Mouse (Mus musculus): Measurements from ENCODE around the gene Necab3.

DNA sequence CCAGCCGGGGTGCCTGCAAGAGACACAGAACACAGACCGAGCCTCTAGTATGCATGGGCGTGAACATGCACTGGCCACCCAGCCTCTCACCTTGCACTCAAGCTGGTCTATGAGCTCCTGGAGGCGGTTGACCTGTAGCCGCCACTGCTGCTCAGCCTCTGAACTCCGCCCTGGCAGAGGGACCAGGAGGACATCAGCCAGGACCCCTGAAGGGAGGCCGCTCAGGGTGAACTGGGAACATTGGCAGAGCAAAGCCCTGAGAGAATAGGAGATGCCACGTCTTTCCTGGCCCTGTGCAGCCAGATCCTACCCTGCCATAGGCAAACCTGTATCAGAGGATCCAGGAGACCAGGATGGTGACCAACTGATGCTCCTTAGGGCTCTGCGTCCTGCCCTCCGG, 12.0 kb downstream of the Necab3 start, which contains the start of gene 1700003F12Rik:
- no peak for TF ChIP-seq POLR2A (IDR thresholded peaks at IDR 0.05; ENCODE audit: borderline replicate concordance, extremely low read depth, low read depth, low read length)
- TF ChIP-seq CTCF (IDR thresholded peaks at IDR 0.05; ENCODE audit: insufficient read depth, low read length) = no peak

Data from lung, adult 2 months (tissue).